ENCODE assay signal across 9 mouse cellular contexts in genomic region chr10:41812566-41812965, GRCm38 (mm10). TPM values are rescaled to one million over a fixed set of nuclear protein-coding genes. Genes with fewer than 3 reads are reported as not detected.
DNase-seq lines count a peak whose midpoint lies in the region; ATAC-seq and TF ChIP-seq lines count a peak whose summit lies in the region.
"Had no signal": no experiment of that assay in that cellular context is flagged by ENCODE, and none has a peak within 500 bp of the region (broad histone marks: within the 10 kb centered on the region; RNA-seq: fewer than 3 reads in every experiment).

No protein-coding gene starts in this region.

- TF ChIP-seq CTCF in MEL (IDR thresholded peaks at IDR 0.05 in 2 of 3, conservative IDR thresholded peaks at IDR 0.05 in 1 of 3; ENCODE audit: control insufficient read depth in 1 of 3, insufficient read depth in 1 of 3, low read depth in 2 of 3, low read length in 3 of 3, poor library complexity in 1 of 3, severe bottlenecking in 1 of 3) = no peak

- ATAC-seq in heart, embryonic 11.5 days (replicated peaks; ENCODE audit: insufficient number of reproducible peaks, low FRiP score, low TSS enrichment) = no peak
- no peak for ATAC-seq in hindbrain, embryonic 11.5 days (ENCODE audit: low FRiP score)

- peaks cover 19% of the 10 kb centered on the region for H3K4me1 ChIP-seq in heart, embryonic 11.5 days (ENCODE audit: control insufficient read depth, insufficient read depth, low read length)
- H3K4me1 ChIP-seq in MEL (ENCODE audit: control insufficient read depth in 1 of 2, insufficient read depth in 2 of 2, low read length in 2 of 2) = peaks cover 9 to 27% of the 10 kb centered on the region in 2 experiments
- peaks cover 3% of the 10 kb centered on the region; the same call in 1 of the 2 replicates for H3K4me1 ChIP-seq in hindbrain, embryonic 11.5 days (replicated peaks; ENCODE audit: control insufficient read depth, insufficient read depth, low read length)

- H3K36me3 ChIP-seq in heart, embryonic 11.5 days (ENCODE audit: control insufficient read depth, insufficient read depth, low read length) = no peaks in the 10 kb centered on the region
- H3K36me3 ChIP-seq in MEL (ENCODE audit: control insufficient read depth in 1 of 2, insufficient read depth in 2 of 2, low read length in 2 of 2) (peaks cover 0 to 33% of the 10 kb centered on the region in 2 experiments; a peak in 2 of 4 replicates), macrophage (ENCODE audit: inconsistent target) (no peaks in the 10 kb centered on the region)
- H3K36me3 ChIP-seq in hindbrain, embryonic 11.5 days (ENCODE audit: control insufficient read depth, insufficient read depth, low read length) = no peaks in the 10 kb centered on the region

- no peak for DNase-seq in heart, postnatal 4 days
- peak; percentile 32 for DNase-seq in MEL (ENCODE audit: low read depth, low spot score)
- no peak for DNase-seq in hindbrain, embryonic 11.5 days (ENCODE audit: low spot score)
- no peak for DNase-seq in T-cell, adult 2 months (ENCODE audit: low spot score)
- no peak for DNase-seq in urinary bladder, postnatal 36 days (ENCODE audit: low spot score in 2 of 2)
- no peak for DNase-seq in adrenal gland, adult 18-20 months (ENCODE audit: low spot score in 2 of 2)
- DNase-seq: gastrocnemius, postnatal 10 days had no signal

- no peaks in the 10 kb centered on the region for H3K9me3 ChIP-seq in heart, embryonic 11.5 days (replicated peaks; ENCODE audit: control insufficient read depth, low read length)
- no peaks in the 10 kb centered on the region for H3K9me3 ChIP-seq in MEL (replicated peaks; ENCODE audit: insufficient read depth, low read length)
- H3K9me3 ChIP-seq in hindbrain, embryonic 11.5 days (ENCODE audit: control insufficient read depth, low read length) = no peaks in the 10 kb centered on the region

- H3K4me2 ChIP-seq in heart, embryonic 11.5 days = peak overlapping the region; percentile 82
- H3K4me2 ChIP-seq in hindbrain, embryonic 11.5 days (replicated peaks; ENCODE audit: low read depth, low read length) = peak overlapping the region; percentile 26

- no peak for TF ChIP-seq EP300 in MEL (IDR thresholded peaks at IDR 0.05; ENCODE audit: low read depth in 1 of 2, low read length in 2 of 2)

- H3K9ac ChIP-seq in heart, embryonic 11.5 days (ENCODE audit: low read depth, low read length) = 0 out of 2 replicates have a peak overlapping the region, but pooled peaks have one; percentile 24
- peak overlapping the region; percentile 23 for H3K9ac ChIP-seq in MEL (ENCODE audit: control insufficient read depth, low read depth, low read length, poor library complexity, severe bottlenecking)
- 0 out of 2 replicates have a peak overlapping the region, but pooled peaks have one; percentile 19 for H3K9ac ChIP-seq in hindbrain, embryonic 11.5 days (ENCODE audit: low read depth, low read length)

- peak overlapping the region; percentile 2; the same call in 1 of the 2 replicates for H3K4me3 ChIP-seq in heart, embryonic 11.5 days (ENCODE audit: low read depth, low read length)
- H3K4me3 ChIP-seq in MEL (ENCODE audit: control insufficient read depth in 1 of 2, insufficient read depth in 1 of 2, low read depth in 2 of 2, low read length in 2 of 2) (peak overlapping the region; percentile 5 to 76), macrophage (ENCODE audit: inconsistent target) (peak overlapping the region; percentile 60; the same call in 1 of the 2 replicates)
- H3K4me3 ChIP-seq in hindbrain, embryonic 11.5 days (ENCODE audit: low read depth, low read length) = peak overlapping the region; percentile 8; the same call in 1 of the 2 replicates

- H3K79me2 ChIP-seq in MEL (ENCODE audit: control insufficient read depth, insufficient read depth, low read length, poor library complexity) (peaks cover 18% of the 10 kb centered on the region), macrophage (ENCODE audit: inconsistent target) (peaks cover 69% of the 10 kb centered on the region)

- WGBS in heart, embryonic 11.5 days (ENCODE audit: insufficient replicate concordance) = 75% methylated on average over 6 of the region's 6 CpGs
- WGBS in hindbrain, embryonic 11.5 days = 84% methylated on average over 6 of the region's 6 CpGs
- WGBS in macrophage (ENCODE audit: missing documents) = 54% methylated on average over 6 of the region's 6 CpGs

- no peak for TF ChIP-seq POLR2A in MEL (IDR thresholded peaks at IDR 0.05; ENCODE audit: control insufficient read depth in 1 of 2, insufficient read depth in 1 of 2, low read depth in 1 of 2, low read length in 2 of 2, poor library complexity in 1 of 2)

- TF ChIP-seq RAD21 in MEL (IDR thresholded peaks at IDR 0.05; ENCODE audit: low read depth, low read length) = no peak

- H3K27ac ChIP-seq in heart, embryonic 11.5 days (ENCODE audit: low read depth, low read length) = no peak overlapping the region
- no peak overlapping the region for H3K27ac ChIP-seq in MEL (ENCODE audit: control insufficient read depth, low read depth, low read length)
- no peak overlapping the region for H3K27ac ChIP-seq in hindbrain, embryonic 11.5 days (ENCODE audit: low read depth, low read length)
- no peak overlapping the region for H3K27ac ChIP-seq in macrophage

- H3K27me3 ChIP-seq in heart, embryonic 11.5 days (ENCODE audit: control insufficient read depth, insufficient read depth, low read length) = no peaks in the 10 kb centered on the region
- H3K27me3 ChIP-seq in MEL (ENCODE audit: control insufficient read depth in 1 of 2, insufficient read depth in 2 of 2, low read length in 2 of 2) = no peaks in the 10 kb centered on the region
- H3K27me3 ChIP-seq in hindbrain, embryonic 11.5 days (ENCODE audit: control insufficient read depth, insufficient read depth, low read length) = no peaks in the 10 kb centered on the region

TF ChIP-seq in MEL, 35 proteins besides CTCF, POLR2A, EP300 and RAD21:
- no peak for TF ChIP-seq ELF1 (IDR thresholded peaks at IDR 0.05; ENCODE audit: low read depth, low read length)
- TF ChIP-seq TBP (IDR thresholded peaks at IDR 0.05; ENCODE audit: low read depth, low read length) = no peak
- no peak for TF ChIP-seq UBTF (IDR thresholded peaks at IDR 0.05; ENCODE audit: borderline replicate concordance, insufficient read depth, low read depth, low read length)
- no peak for TF ChIP-seq ZMIZ1 (IDR thresholded peaks at IDR 0.05; ENCODE audit: low read depth, low read length)
- no peak for TF ChIP-seq CHD2 (IDR thresholded peaks at IDR 0.05; ENCODE audit: low read length)
- TF ChIP-seq RCOR1 (IDR thresholded peaks at IDR 0.05; ENCODE audit: low read depth, low read length) = no peak
- no peak for TF ChIP-seq USF2 (IDR thresholded peaks at IDR 0.05; ENCODE audit: borderline replicate concordance in 1 of 2, insufficient read depth in 1 of 2, low read depth in 1 of 2, low read length in 2 of 2)
- TF ChIP-seq TAL1 (IDR thresholded peaks at IDR 0.05; ENCODE audit: low read length) = no peak
- TF ChIP-seq USF1 (IDR thresholded peaks at IDR 0.05; ENCODE audit: low read depth, low read length) = no peak
- TF ChIP-seq NELFE (IDR thresholded peaks at IDR 0.05; ENCODE audit: low read depth, low read length) = no peak
- TF ChIP-seq KAT2A (conservative IDR thresholded peaks at IDR 0.05; ENCODE audit: low read depth, low read length) = no peak
- no peak for TF ChIP-seq TCF12 (IDR thresholded peaks at IDR 0.05; ENCODE audit: low read depth, low read length)
- no peak for TF ChIP-seq POLR2AphosphoS5 (IDR thresholded peaks at IDR 0.05; ENCODE audit: borderline replicate concordance, low read depth, low read length)

RNA-seq across cellular contexts. Expression of gene Sesn1, which starts 2.8 kb away (rescaled TPM):
- polyA plus RNA-seq in heart, embryonic 11.5 days (2014; fragmentation: Nextera tagmentation; extraction: Ambion mirVana) = 23.1 and 26.3 TPM in 2 replicates
- total RNA-seq in heart, postnatal 4 days (2021) = 10 to 100 TPM; 29.3 to 31.2 TPM
- 11.7 and 13.2 TPM in 2 replicates for total RNA-seq in MEL (2012; rRNA removed)
- polyA plus RNA-seq in MEL (2012; ENCODE audit: insufficient read depth in 1 of 2, insufficient read length in 2 of 2, low read depth in 1 of 2, low replicate concordance in 2 of 2, missing spikeins in 1 of 2) = 10 to 100 TPM in 1 of 2 experiments, not detected in 1; 11.7 TPM
- 24.6 and 26.3 TPM in 2 replicates for polyA plus RNA-seq in hindbrain, embryonic 11.5 days (2014; fragmentation: Nextera tagmentation; extraction: Ambion mirVana)
- total RNA-seq in macrophage (2018; cell fraction: chromatin; rRNA removed) = 100 to 1,000 TPM in 6 of 26 experiments, 10 to 100 TPM in 20; 10.9 to 200 (median 52.2) TPM
- 100 to 1,000 TPM in 14 of 26 experiments, 10 to 100 TPM in 12; 16.8 to 272 (median 104) TPM for total RNA-seq in macrophage (2018; cell fraction: cytosol; rRNA removed)
- total RNA-seq in macrophage (2018; cell fraction: nucleus; rRNA removed) = 100 to 1,000 TPM in 9 of 26 experiments, 10 to 100 TPM in 17; 16.5 to 264 (median 75.3) TPM
- polyA plus RNA-seq in macrophage (2018) = 120 to 232 TPM (median 153 TPM) in 3 replicates
- 10 to 100 TPM; 17.0 to 19.9 TPM for total RNA-seq in adrenal gland, adult 18-20 months (2021)

RNA-seq across cellular contexts. Expression of gene Cep57l1, which starts 2.9 kb away (rescaled TPM):
- 19.4 and 22.8 TPM in 2 replicates for polyA plus RNA-seq in heart, embryonic 11.5 days (2014; fragmentation: Nextera tagmentation; extraction: Ambion mirVana)
- total RNA-seq in heart, postnatal 4 days (2021) = 10 to 100 TPM in 1 of 2 experiments, 1 to 10 TPM in 1; 8.7 to 10.1 TPM
- 14.2 and 16.7 TPM in 2 replicates for total RNA-seq in MEL (2012; rRNA removed)
- polyA plus RNA-seq in MEL (2012; ENCODE audit: insufficient read depth in 1 of 2, insufficient read length in 2 of 2, low read depth in 1 of 2, low replicate concordance in 2 of 2, missing spikeins in 1 of 2) (10 to 100 TPM in 1 of 2 experiments, not detected in 1; 19.2 TPM), macrophage (2018) (3.9 to 8.9 TPM (median 4.9 TPM) in 3 replicates)
- polyA plus RNA-seq in hindbrain, embryonic 11.5 days (2014; fragmentation: Nextera tagmentation; extraction: Ambion mirVana) = 21.3 and 22.1 TPM in 2 replicates
- total RNA-seq in macrophage (2018; cell fraction: chromatin; rRNA removed) = 10 to 100 TPM in 19 of 26 experiments, 1 to 10 TPM in 7; 1.1 to 48.5 (median 24.5) TPM
- total RNA-seq in macrophage (2018; cell fraction: cytosol; rRNA removed) = 1 to 10 TPM; 1.6 to 6.6 (median 4.3) TPM
- 10 to 100 TPM in 16 of 26 experiments, 1 to 10 TPM in 9, under 1 TPM in 1; 0.98 to 36.0 (median 13.1) TPM for total RNA-seq in macrophage (2018; cell fraction: nucleus; rRNA removed)
- total RNA-seq in adrenal gland, adult 18-20 months (2021) = 1 to 10 TPM; 4.0 to 4.5 TPM

Comparison
In these comparisons a context has a peak if more than half of its experiments do, and no peak if none do; other contexts are left out.
1. H3K4me3 ChIP-seq: peak in every context shown above with its lines; median percentile 60 in macrophage; 40 in MEL; 8 in hindbrain, embryonic 11.5 days; 2 in heart, embryonic 11.5 days.